Mouse (Mus musculus) C2C12 (cell line): ENCODE results near the gene Yipf1.

Experiments used
- CTCF ChIP-seq: IDR thresholded peaks from one replicate; pipeline ENCODE4 v1.5.1; 2011; ENCODE audit not compliant: control insufficient read depth, insufficient read depth, insufficient read length
- USF1 ChIP-seq: IDR thresholded peaks from one replicate; pipeline ENCODE4 v1.6.1; 2011; ENCODE audit warnings: low read depth, mild to moderate bottlenecking, control low read depth, moderate library complexity

DNA sequence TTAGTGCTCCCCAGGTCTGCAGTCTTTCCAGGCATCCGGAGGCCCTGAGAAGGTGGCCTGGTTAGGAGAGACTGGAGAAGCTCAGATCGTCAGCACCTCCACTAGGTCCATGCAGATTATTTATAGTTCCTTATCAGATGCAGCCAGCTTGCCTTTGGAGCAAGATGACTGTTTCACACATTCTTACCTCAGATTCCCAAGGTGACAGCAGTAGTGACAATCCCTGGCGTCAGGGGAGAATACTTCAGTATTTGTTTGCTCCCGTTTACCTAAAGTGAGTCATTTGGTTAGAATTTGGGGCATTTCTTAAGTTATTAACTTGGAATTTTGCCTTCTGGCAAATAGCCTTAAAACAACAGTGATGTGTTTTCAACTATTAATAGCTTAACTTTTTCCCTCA, 60.5 kb downstream of the Yipf1 start:
- TF ChIP-seq USF1 (no peak), CTCF (no peak)
